Mouse (Mus musculus): ENCODE data around the gene Aldh1a2.

DNA sequence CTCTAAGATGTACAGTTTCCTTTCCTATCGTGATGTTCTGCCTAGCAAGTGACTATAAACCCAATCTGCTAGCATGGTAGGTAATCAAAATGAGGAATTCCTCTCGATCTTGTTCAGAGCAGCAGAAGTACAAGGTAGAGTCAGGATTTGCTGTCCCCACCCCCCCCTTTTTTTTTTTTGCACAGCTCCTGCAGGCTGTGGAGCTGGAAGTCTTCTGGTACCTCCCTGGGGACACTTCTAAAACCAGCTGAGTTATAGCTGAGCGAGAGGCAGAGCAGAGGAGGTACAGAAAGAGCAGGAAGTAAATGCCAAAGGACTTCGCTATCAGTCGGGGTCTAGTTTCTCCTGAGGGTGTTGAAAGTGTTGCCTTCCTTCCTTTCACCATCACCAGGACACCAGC, 124.5 kb downstream of the Aldh1a2 start:
- TF ChIP-seq GATA1 (IDR thresholded peaks at IDR 0.05; ENCODE audit: borderline replicate concordance, low read length) = no peak
- no peak for TF ChIP-seq FLI1 (IDR thresholded peaks at IDR 0.05; ENCODE audit: low read length)
